Mouse (Mus musculus): ENCODE results near the gene Ripply1.
"Not testable (repeated sequence)": the region's sequence is repeated elsewhere in the genome, so short reads cannot be mapped to it uniquely, and the experiment has no call there.

Gene Ripply1

DNA sequence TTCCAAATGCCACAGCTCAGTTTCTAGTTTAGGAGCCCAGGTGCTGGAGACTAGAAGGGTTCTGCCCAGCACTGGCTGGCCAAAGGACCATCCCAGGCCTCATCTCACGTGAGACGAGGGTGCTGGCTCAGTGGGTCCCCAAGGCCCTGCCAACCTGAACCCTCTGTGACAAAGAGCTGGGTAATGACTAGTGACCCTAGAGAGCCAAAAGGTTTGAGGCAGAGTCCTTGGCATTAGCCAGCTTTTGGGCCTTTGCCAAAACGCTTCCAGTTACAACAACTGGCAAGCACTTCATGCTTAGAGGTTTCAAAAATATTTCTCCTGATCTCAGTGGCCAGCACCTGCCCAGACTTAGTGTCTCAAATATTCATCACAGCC, 881 bp upstream of the Ripply1 start:
- in situ Hi-C loops (cut with MboI; ENCODE audit: unreplicated experiment in 2 of 2): loop anchor here (25.0 kb wide), 2 partner anchors 829 to 954 kb away; partner anchors contain the start of gene Tsc22d3 (in 1 of the 2)

DNA sequence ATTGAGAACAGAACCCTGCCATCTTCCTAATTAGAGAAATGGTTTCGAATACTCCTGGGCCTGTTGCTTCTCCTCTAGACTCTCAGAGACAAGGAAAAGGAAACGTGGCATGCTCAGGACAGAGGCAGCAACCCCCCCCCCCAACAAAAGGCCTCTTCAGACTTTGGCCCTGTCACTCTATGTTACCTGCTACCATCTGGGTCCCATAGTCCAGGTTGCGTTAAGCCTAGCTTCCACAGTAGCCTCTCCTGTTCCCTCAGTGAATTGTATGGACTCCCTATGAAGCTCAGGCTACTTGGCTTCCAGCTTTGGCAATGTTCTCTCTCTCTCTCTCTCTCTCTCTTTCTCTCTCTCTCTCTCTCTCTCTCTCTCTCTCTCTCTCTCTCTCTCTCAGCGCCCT, 590 bp downstream of the Ripply1 start:
- in situ Hi-C loops (cut with MboI; ENCODE audit: unreplicated experiment in 2 of 2): loop anchor here (25.0 kb wide), 2 partner anchors 831 to 956 kb away; partner anchors contain the start of gene Tsc22d3 (in 1 of the 2)

DNA sequence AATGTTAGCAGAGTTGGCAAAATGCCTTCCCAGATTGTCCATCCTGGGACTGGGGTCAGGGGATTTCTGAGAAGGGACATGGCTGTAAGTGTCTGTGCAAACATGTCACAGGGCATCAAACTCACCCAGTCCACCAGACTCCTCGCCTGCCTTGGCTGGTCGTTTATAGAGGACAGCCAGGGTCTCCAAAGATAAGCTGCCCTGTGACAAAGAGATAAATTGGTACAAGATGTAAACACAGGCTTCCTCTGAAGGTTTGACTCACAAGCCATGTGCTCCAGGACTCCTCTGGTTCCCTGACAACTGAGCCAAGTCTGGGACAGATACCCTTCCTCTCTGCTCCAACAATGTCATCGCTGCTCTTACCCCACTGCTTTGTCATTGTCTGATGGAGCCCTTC, 1.2 kb downstream of the Ripply1 start:
- in situ Hi-C loops (cut with MboI; ENCODE audit: unreplicated experiment in 2 of 2): loop anchor here (25.0 kb wide), 2 partner anchors 831 to 956 kb away; partner anchors contain the start of gene Tsc22d3 (in 1 of the 2)

DNA sequence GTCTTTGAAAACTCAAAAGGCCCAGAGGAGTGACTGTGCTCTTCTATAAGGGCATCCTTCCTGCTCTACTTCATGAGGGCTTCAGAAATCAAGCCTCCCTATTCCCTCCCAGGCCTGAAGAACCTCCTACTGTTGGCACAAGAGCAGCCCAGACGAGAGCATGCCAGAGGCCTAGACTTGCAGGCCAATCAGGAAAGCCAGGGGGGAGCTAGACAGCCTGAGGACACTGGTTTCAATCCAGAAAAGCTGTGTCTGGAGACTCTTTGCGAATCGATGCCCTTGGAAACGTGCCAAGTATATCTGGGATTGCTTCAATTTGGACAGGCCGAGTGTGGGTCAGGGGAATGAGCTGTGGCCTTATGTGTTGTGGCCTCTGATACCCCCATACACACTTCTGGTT, 2.8 kb downstream of the Ripply1 start:
- in situ Hi-C loops (cut with MboI; ENCODE audit: unreplicated experiment in 2 of 2): loop anchor here (5.0 to 25.0 kb wide), 4 partner anchors 53 to 958 kb away; partner anchors contain the start of gene Tsc22d3 (in 1 of the 2)

- in situ Hi-C loops (cut with MboI; ENCODE audit: unreplicated experiment in 2 of 2): loop anchor here (5.0 to 25.0 kb wide), 4 partner anchors 53 to 958 kb away; partner anchors contain the start of gene Tsc22d3 (in 1 of the 2)
These were observed 3.3 kb downstream of the Ripply1 start for GRCm38 (mm10) chrX:139778886-139779285.

GRCm38 (mm10) chrX:139777357-139777756, 4.8 kb downstream of the Ripply1 start:
- in situ Hi-C loops (cut with MboI; ENCODE audit: unreplicated experiment in 2 of 2): loop anchor here (5.0 to 25.0 kb wide), 4 partner anchors 55 to 960 kb away; partner anchors contain the start of gene Tsc22d3 (in 1 of the 2)

DNA sequence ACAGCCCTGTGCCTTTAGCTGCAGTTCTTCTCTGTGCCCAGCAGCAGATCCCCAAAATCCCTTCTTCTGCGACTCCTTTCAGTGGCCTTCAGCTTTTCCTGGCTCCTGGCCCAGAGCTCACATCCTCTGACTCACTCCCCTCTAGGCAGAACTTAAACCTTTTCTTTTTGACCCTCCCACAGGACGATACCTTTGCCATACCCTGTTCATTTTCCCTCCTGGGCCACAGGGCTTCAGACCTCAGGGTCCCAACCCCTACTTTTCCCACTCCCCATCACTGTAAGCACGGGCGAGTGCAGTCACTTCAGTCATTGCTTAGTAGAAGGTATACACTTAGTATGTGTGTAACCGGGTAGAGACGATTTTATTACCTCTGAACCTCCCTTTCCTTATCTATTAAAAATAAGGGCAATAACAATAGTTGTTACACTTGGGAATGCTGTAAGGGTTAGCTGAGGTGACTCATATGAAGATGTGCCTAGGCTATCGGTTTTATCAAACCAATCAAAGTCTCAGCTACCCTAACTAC, 7.0 kb downstream of the Ripply1 start:
- in situ Hi-C loops (cut with MboI; ENCODE audit: unreplicated experiment in 2 of 2): loop anchor here (5.0 to 25.0 kb wide), 4 partner anchors 57 to 962 kb away; partner anchors contain the start of gene Tsc22d3 (in 1 of the 2)

DNA sequence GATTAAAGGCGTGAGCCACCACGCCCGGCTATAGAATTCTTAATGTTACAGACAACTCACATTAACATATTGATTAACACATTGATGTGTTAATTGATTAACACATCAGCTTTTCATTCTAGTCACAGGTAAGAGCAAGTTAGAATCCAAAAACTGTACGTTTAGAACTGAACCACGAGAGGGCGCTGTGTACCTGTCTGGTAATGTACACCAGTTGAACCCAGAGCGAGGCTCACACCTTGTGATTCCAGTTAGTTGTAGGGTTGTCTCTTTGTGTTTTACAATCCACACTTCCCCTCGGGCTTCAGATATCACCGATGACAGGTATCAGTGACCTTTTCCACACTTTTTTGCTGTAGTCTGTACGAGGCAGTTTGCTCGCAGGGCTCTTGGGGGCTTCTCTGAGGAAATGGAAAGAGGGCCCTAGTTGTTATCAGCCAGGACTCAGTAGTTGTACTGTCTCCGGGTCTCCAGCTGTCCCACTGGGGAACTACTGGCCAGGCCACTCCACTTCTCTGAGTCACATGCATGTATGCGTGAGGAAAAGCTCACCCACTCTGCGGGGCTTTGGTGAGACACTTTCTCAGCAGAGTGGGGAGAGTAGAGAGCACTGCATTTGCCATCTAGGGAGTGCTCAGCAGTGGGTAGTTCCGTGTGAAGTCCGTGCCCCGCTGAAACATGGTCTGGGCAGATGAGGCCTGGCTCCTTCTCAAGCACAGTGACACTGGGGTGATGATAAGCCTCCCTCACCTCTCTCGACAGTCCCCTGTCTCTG, 7.7 kb downstream of the Ripply1 start:
- in situ Hi-C loops (cut with MboI; ENCODE audit: unreplicated experiment in 2 of 2): loop anchor here (5.0 to 25.0 kb wide), 4 partner anchors 58 to 963 kb away; partner anchors contain the start of gene Tsc22d3 (in 1 of the 2)

- in situ Hi-C loops (cut with MboI; ENCODE audit: unreplicated experiment in 2 of 2): loop anchor here in 1 of 2 experiments (10.0 kb wide), 1 partner anchor 415 kb away; no protein-coding TSS in a partner anchor
These were observed 12.0 kb downstream of the Ripply1 start for GRCm38 (mm10) chrX:139769975-139770637.

- in situ Hi-C loops (cut with MboI; ENCODE audit: unreplicated experiment in 2 of 2): loop anchor here in 1 of 2 experiments (5.0 kb wide), 1 partner anchor 340 kb away; no protein-coding TSS in a partner anchor
These were observed 19.6 kb downstream of the Ripply1 start for GRCm38 (mm10) chrX:139762546-139762945.

GRCm38 (mm10) chrX:139758634-139759033, 23.5 kb downstream of the Ripply1 start:
- in situ Hi-C loops (cut with MboI; ENCODE audit: unreplicated experiment in 2 of 2): not testable (repeated sequence)

DNA sequence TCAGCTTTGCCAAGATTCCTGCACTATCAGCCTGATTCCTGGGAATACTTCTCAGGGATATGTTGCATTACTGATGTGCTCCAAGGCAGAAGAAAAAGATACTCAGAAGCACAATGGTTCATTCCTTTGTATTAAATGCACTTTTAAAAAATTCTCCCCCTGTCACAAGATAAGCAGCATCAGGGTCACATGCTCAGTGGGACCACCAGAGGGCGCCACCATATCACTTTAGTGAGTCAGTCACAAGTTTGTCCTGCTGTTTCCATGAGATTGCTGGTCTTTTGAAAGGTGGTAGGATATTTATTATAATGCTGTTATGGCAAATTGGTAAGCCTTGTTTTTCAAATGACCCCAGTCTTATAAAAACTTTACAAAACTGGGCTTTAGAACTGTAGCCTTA, 30.3 kb downstream of the Ripply1 start:
- in situ Hi-C loops (cut with MboI; ENCODE audit: unreplicated experiment in 2 of 2): no loop called here

DNA sequence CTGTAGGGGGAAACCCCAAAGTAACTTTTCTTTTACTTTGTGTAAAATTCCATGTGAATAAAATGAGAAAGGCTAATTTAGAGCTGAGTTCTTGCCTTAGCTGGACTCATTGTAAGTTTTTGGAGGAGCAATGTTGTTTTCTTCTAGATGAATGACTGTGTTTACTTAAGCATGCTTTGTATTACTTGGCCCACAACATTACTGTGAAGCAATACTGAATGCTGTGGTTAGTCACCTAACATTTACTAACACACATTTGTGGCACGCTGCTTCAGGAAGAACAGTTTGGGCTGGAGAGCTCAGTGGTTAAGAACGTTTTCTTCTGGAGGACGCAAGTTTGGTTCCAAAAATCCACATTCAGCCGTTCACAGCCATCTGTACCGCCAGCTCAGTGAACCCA, 45.1 kb downstream of the Ripply1 start:
- in situ Hi-C loops (cut with MboI; ENCODE audit: unreplicated experiment in 2 of 2): no loop called here

- in situ Hi-C loops (cut with MboI; ENCODE audit: unreplicated experiment in 2 of 2): no loop called here
These were observed 51.6 kb downstream of the Ripply1 start for GRCm38 (mm10) chrX:139730541-139730940.

Data from v-Abl transformed pro-B cells (cell line).